Mouse (Mus musculus): ENCODE results near the gene 9230112D13Rik. TPM values are rescaled to one million over a fixed set of nuclear protein-coding genes. Genes with fewer than 3 reads are reported as not detected.

Gene 9230112D13Rik
- polyA plus RNA-seq, 1 experiment from 2014 or later, result not detected

DNA sequence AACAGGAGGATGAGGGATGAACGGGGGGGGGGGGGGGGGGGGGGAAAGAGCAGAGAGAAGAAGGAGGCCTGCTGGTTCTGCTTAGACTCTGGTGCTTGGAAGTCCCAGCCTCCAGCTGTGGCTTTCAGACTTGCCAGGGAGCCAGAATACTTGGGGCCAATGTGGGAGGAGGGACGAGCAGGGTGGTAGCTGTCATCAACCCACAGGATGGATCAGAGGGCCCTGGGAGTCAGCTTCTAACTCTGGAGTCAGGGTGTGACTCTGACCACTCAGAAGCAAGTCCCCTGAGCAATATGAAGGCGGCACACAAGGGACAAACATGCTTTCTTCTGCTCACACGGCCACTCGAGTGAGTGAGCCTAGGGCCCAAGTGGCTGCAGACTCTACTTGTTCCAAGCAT, 42.0 kb upstream of the 9230112D13Rik start:
- no peaks in the 10 kb centered on the region for H3K9me3 ChIP-seq (replicated peaks; ENCODE audit: control insufficient read depth, low read length)
- DNase-seq (ENCODE audit: low spot score) (no peak), ATAC-seq (no peak)
- H3K36me3 ChIP-seq (ENCODE audit: control insufficient read depth, insufficient read depth, low read length), result no peaks in the 10 kb centered on the region
- no peak overlapping the region for H3K27ac ChIP-seq (ENCODE audit: low read depth, low read length)
- no peak overlapping the region for H3K9ac ChIP-seq (ENCODE audit: low read length)
- H3K4me3 ChIP-seq (ENCODE audit: low read depth, low read length), result no peak overlapping the region
- no peaks in the 10 kb centered on the region for H3K27me3 ChIP-seq (replicated peaks; ENCODE audit: control insufficient read depth, insufficient read depth, low read length)
- WGBS, result 70% methylated on average over 5 of the region's 5 CpGs
- H3K4me2 ChIP-seq (ENCODE audit: low read length), result no peak overlapping the region
- no peaks in the 10 kb centered on the region for H3K4me1 ChIP-seq (ENCODE audit: control insufficient read depth, insufficient read depth, low read length)

DNA sequence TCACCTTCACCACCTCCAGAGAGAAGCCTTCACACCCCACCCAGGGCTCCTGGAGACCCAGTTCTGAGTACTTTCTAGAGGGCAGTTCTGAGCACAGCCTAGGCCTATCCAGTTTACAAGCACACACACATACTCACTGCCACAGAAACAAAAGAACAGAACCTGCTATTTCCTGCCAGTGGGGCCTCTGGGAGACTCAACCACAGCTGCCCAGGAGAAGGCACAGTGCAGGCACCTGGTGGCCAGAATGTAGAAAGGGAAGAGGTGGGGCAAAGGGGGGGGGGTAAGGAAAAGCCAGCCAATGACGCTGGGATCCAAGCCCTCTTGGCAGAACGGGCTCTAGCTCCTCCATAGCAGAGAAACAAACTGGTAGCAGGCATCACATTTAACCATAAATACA, 39.8 kb upstream of the 9230112D13Rik start:
- Histone ChIP-seq H3K27ac (ENCODE audit: low read depth, low read length) (no peak overlapping the region), H3K27me3 (replicated peaks; ENCODE audit: control insufficient read depth, insufficient read depth, low read length) (no peaks in the 10 kb centered on the region), H3K4me1 (ENCODE audit: control insufficient read depth, insufficient read depth, low read length) (no peaks in the 10 kb centered on the region), H3K4me3 (ENCODE audit: low read depth, low read length) (no peak overlapping the region), H3K9ac (ENCODE audit: low read length) (no peak overlapping the region), H3K36me3 (ENCODE audit: control insufficient read depth, insufficient read depth, low read length) (no peaks in the 10 kb centered on the region), H3K9me3 (replicated peaks; ENCODE audit: control insufficient read depth, low read length) (no peaks in the 10 kb centered on the region), H3K4me2 (ENCODE audit: low read length) (no peak overlapping the region)
- ATAC-seq (no peak), DNase-seq (ENCODE audit: low spot score) (no peak)
- WGBS, result 25% methylated on average over 2 of the region's 2 CpGs

DNA sequence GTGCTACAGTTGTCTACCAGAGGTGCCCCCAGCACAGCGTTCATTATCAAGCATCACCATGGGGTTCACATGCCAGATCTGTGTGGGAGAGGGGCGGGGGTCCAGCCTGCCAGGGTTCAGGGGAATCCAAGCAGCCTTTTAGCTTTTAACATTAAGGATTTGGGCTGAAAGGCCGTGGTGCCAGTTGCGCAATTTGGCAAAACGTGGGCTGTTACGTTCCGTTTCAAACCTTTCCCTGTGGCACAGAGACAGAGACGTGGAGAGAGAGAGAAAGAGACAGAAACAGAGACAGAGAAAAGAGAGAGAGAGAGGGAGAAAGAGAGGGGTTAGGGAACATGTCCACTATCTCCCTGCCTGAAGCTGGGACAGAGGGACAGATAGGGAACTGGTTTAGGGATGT, 39.0 kb upstream of the 9230112D13Rik start:
- DNase-seq (ENCODE audit: low spot score) (no peak), ATAC-seq (no peak)
- H3K27ac ChIP-seq (ENCODE audit: low read depth, low read length), result no peak overlapping the region
- H3K4me1 ChIP-seq (ENCODE audit: control insufficient read depth, insufficient read depth, low read length), result no peaks in the 10 kb centered on the region
- H3K27me3 ChIP-seq (replicated peaks; ENCODE audit: control insufficient read depth, insufficient read depth, low read length), result no peaks in the 10 kb centered on the region
- WGBS, result 84% methylated on average over 8 of the region's 8 CpGs
- no peaks in the 10 kb centered on the region for H3K9me3 ChIP-seq (replicated peaks; ENCODE audit: control insufficient read depth, low read length)
- H3K4me3 ChIP-seq (ENCODE audit: low read depth, low read length), result no peak overlapping the region
- H3K4me2 ChIP-seq (ENCODE audit: low read length), result no peak overlapping the region
- H3K36me3 ChIP-seq (ENCODE audit: control insufficient read depth, insufficient read depth, low read length), result no peaks in the 10 kb centered on the region
- H3K9ac ChIP-seq (ENCODE audit: low read length), result no peak overlapping the region

DNA sequence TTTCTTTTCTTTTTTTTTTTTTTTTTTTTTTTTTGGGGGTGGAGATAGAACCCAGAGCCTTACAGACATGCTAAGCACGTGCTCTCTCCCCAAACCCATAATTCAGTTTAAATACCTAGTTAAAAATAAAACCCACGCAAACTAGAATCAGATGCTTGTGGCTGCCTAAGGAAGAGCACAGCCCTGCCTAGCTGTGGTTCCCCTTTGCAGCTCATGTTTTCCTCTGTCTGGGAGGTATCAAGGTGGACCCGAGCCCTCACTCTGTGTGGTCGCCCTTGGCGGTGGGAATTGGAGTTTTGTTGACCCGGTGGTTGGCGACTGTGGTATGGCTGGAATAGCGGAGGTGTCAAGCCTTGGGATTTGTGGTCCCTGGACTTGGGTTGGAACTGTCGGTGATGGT, 36.3 kb upstream of the 9230112D13Rik start:
- H3K36me3 ChIP-seq (ENCODE audit: control insufficient read depth, insufficient read depth, low read length), result no peaks in the 10 kb centered on the region
- no peak for ATAC-seq
- H3K9ac ChIP-seq (ENCODE audit: low read length), result no peak overlapping the region
- H3K27me3 ChIP-seq (replicated peaks; ENCODE audit: control insufficient read depth, insufficient read depth, low read length), result no peaks in the 10 kb centered on the region
- WGBS, result 92% methylated on average over 9 of the region's 9 CpGs
- no peak overlapping the region for H3K27ac ChIP-seq (ENCODE audit: low read depth, low read length)
- no peaks in the 10 kb centered on the region for H3K9me3 ChIP-seq (replicated peaks; ENCODE audit: control insufficient read depth, low read length)
- no peak for DNase-seq (ENCODE audit: low spot score)
- H3K4me3 ChIP-seq (ENCODE audit: low read depth, low read length), result no peak overlapping the region
- H3K4me2 ChIP-seq (ENCODE audit: low read length), result no peak overlapping the region
- no peaks in the 10 kb centered on the region for H3K4me1 ChIP-seq (ENCODE audit: control insufficient read depth, insufficient read depth, low read length)

DNA sequence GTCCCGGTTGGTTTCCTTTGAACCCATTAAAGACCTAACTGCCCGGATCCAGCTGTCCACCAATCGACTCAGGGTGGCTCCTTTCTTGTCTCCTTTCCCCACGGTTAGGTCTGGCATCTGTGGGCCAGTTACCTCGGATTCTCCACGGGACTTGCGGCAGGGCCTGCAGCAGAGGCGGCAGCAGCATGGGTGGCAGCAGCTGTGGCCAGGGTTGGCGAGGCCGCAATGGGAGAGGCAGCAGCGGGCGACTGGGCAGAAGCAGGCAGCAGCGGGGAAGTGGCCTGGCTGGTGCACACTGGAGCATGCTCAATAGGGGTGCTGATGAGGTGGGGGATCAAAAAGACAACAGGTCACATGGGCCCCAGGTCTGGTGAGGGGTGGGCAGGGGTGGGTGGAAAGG, 32.6 kb upstream of the 9230112D13Rik start:
- 71% methylated on average over 13 of the region's 13 CpGs for WGBS
- H3K9me3 ChIP-seq (replicated peaks; ENCODE audit: control insufficient read depth, low read length), result no peaks in the 10 kb centered on the region
- ATAC-seq, result no peak

DNA sequence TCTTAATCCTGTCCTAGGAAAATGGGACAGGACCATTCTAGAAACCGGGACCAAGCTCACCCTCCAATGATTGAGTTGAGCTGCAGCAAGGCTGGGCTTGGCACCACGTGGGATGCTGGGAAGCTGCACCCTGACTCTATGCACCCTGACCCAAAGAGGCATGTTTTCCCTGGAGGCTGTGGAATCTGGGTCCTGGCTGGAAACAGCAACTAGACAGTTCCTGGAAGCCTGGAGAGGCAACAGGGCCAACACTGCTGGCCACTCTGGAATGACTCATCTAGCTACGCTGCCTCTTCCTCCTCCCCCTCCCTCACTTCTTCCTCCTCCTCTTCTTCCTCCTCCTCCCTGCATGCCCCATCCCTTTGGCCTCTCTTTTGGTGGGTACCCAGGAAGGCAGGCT, 31.4 kb upstream of the 9230112D13Rik start:
- WGBS, result 68% methylated on average over 3 of the region's 3 CpGs

More for the DNA sequence above, 32.6 kb upstream of the 9230112D13Rik start:
- no peak overlapping the region for H3K9ac ChIP-seq (ENCODE audit: low read length)
- H3K4me3 ChIP-seq (ENCODE audit: low read depth, low read length), result no peak overlapping the region
- no peaks in the 10 kb centered on the region for H3K36me3 ChIP-seq (ENCODE audit: control insufficient read depth, insufficient read depth, low read length)
- DNase-seq (ENCODE audit: low spot score), result no peak
- no peak overlapping the region for H3K4me2 ChIP-seq (ENCODE audit: low read length)
- no peaks in the 10 kb centered on the region for H3K4me1 ChIP-seq (ENCODE audit: control insufficient read depth, insufficient read depth, low read length)
- H3K27me3 ChIP-seq (replicated peaks; ENCODE audit: control insufficient read depth, insufficient read depth, low read length), result no peaks in the 10 kb centered on the region
- no peak overlapping the region for H3K27ac ChIP-seq (ENCODE audit: low read depth, low read length)

DNA sequence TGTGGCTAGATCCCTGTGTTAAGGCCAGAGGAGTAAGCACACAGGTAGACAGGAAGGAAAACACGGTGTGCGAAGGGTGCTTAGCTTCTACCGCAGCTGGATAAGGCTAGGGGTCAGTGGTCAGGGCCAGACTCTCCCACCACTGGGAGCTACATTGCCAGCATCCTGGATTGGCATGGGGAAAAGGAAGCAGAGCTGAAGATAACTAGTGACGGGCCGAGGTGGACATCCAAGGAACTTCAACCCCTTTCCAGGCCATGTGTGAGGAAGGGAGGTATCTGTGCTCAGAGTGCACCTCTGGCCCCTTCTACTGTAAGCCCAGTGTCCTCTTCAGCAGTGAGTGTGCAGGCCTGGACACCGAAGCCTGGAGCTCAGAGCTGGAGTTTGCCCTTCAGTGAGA, 30.9 kb upstream of the 9230112D13Rik start:
- DNase-seq (ENCODE audit: low spot score) (no peak), ATAC-seq (no peak)
- H3K27ac ChIP-seq (ENCODE audit: low read depth, low read length), result no peak overlapping the region
- no peaks in the 10 kb centered on the region; the same call in 1 of the 2 replicates for H3K4me1 ChIP-seq (ENCODE audit: control insufficient read depth, insufficient read depth, low read length)
- 85% methylated on average over 6 of the region's 6 CpGs for WGBS
- H3K27me3 ChIP-seq (replicated peaks; ENCODE audit: control insufficient read depth, insufficient read depth, low read length), result no peaks in the 10 kb centered on the region
- no peak overlapping the region for H3K4me3 ChIP-seq (ENCODE audit: low read depth, low read length)
- no peaks in the 10 kb centered on the region for H3K9me3 ChIP-seq (replicated peaks; ENCODE audit: control insufficient read depth, low read length)
- no peak overlapping the region for H3K4me2 ChIP-seq (ENCODE audit: low read length)
- H3K36me3 ChIP-seq (ENCODE audit: control insufficient read depth, insufficient read depth, low read length), result no peaks in the 10 kb centered on the region
- H3K9ac ChIP-seq (ENCODE audit: low read length), result no peak overlapping the region

More for the DNA sequence above, 31.4 kb upstream of the 9230112D13Rik start:
- no peaks in the 10 kb centered on the region; the same call in 1 of the 2 replicates for H3K4me1 ChIP-seq (ENCODE audit: control insufficient read depth, insufficient read depth, low read length)
- no peaks in the 10 kb centered on the region for H3K9me3 ChIP-seq (replicated peaks; ENCODE audit: control insufficient read depth, low read length)
- ATAC-seq (no peak), DNase-seq (ENCODE audit: low spot score) (no peak)
- no peak overlapping the region for H3K27ac ChIP-seq (ENCODE audit: low read depth, low read length)
- no peak overlapping the region for H3K9ac ChIP-seq (ENCODE audit: low read length)
- no peaks in the 10 kb centered on the region for H3K27me3 ChIP-seq (replicated peaks; ENCODE audit: control insufficient read depth, insufficient read depth, low read length)
- no peaks in the 10 kb centered on the region for H3K36me3 ChIP-seq (ENCODE audit: control insufficient read depth, insufficient read depth, low read length)
- H3K4me2 ChIP-seq (ENCODE audit: low read length), result no peak overlapping the region
- no peak overlapping the region for H3K4me3 ChIP-seq (ENCODE audit: low read depth, low read length)

DNA sequence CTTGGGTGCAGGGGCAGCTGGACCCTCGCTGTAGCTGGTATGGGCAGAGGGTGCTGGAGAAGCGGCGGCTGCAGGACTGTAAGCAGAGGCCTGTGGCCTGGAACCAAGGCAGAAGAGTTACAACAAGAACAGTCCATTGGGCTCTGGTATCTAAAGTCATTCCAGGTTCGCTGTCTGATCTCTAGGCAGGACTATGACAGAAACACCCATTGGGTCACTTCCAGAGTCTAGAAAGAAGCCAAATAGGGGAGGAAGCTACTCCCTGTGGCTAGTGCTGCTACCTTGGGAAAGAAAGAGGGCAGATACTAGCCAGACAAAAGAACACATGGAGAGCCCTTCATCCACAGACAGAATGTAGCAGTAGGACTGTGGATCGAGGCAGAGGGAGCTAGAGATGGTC, 29.6 kb upstream of the 9230112D13Rik start:
- Histone ChIP-seq H3K36me3 (ENCODE audit: control insufficient read depth, insufficient read depth, low read length) (no peaks in the 10 kb centered on the region), H3K27ac (ENCODE audit: low read depth, low read length) (no peak overlapping the region), H3K27me3 (replicated peaks; ENCODE audit: control insufficient read depth, insufficient read depth, low read length) (no peaks in the 10 kb centered on the region), H3K4me2 (ENCODE audit: low read length) (no peak overlapping the region), H3K9ac (ENCODE audit: low read length) (no peak overlapping the region), H3K4me3 (ENCODE audit: low read depth, low read length) (no peak overlapping the region), H3K9me3 (replicated peaks; ENCODE audit: control insufficient read depth, low read length) (no peaks in the 10 kb centered on the region), H3K4me1 (ENCODE audit: control insufficient read depth, insufficient read depth, low read length) (no peaks in the 10 kb centered on the region; the same call in 1 of the 2 replicates)
- ATAC-seq, result no peak
- no peak for DNase-seq (ENCODE audit: low spot score)
- WGBS, result 88% methylated on average over 5 of the region's 5 CpGs

DNA sequence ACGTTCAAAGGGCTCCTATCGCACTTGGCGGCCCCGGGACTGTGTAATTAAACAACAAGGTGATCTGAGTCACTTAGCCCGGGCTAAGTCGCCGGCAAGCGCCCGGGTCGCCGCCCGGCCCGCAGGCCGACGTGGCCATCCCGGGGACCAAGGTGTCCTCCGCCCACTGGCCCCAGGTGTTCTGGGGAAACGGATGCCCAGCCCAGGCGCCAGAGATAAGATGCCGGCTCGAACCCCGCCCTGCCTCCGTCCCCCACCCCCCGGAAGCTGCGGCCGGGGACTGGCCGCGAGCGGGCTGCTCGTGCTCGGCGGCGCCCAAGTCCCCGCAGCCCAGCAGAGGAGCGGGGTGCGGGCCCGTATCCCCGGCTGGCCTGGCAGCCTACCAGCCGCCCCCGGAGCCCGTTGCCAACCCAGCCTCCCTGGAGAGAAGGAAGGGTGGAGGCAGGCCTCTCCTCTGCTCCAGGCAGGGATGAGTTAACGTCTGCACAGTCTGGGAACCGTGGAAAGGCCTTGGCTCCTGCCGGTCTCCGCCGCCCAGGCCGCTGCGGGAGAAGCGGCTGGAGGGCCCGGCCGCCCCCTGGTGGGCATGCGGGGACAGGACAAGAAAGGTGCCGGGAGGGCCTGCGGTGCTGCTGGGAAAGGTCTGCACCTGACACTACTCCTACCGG, 26.5 kb upstream of the 9230112D13Rik start:
- no peaks in the 10 kb centered on the region; the same call in 1 of the 2 replicates for H3K4me1 ChIP-seq (ENCODE audit: control insufficient read depth, insufficient read depth, low read length)
- H3K27ac ChIP-seq (ENCODE audit: low read depth, low read length), result peak overlapping the region; percentile 56
- peak overlapping the region; percentile 91 for H3K9ac ChIP-seq (ENCODE audit: low read length)
- WGBS, result under 1% methylated on average over 52 of the region's 55 CpGs
- no peaks in the 10 kb centered on the region for H3K9me3 ChIP-seq (replicated peaks; ENCODE audit: control insufficient read depth, low read length)
- DNase-seq (ENCODE audit: low spot score) (peak; percentile 94), ATAC-seq (peak; percentile 97)
- peak overlapping the region; percentile 65 for H3K4me2 ChIP-seq (ENCODE audit: low read length)
- no peaks in the 10 kb centered on the region for H3K36me3 ChIP-seq (ENCODE audit: control insufficient read depth, insufficient read depth, low read length)
- H3K27me3 ChIP-seq (replicated peaks; ENCODE audit: control insufficient read depth, insufficient read depth, low read length), result no peaks in the 10 kb centered on the region
- H3K4me3 ChIP-seq (ENCODE audit: low read depth, low read length), result peak overlapping the region; percentile 78
